Mouse (Mus musculus): ENCODE measurements around the gene Pbx1. TPM values are rescaled to one million over a fixed set of nuclear protein-coding genes. Genes with fewer than 3 reads are reported as not detected.

Pbx1 gene
- polyA plus RNA-seq, 1 experiment from 2014 or later = 114 TPM

DNA sequence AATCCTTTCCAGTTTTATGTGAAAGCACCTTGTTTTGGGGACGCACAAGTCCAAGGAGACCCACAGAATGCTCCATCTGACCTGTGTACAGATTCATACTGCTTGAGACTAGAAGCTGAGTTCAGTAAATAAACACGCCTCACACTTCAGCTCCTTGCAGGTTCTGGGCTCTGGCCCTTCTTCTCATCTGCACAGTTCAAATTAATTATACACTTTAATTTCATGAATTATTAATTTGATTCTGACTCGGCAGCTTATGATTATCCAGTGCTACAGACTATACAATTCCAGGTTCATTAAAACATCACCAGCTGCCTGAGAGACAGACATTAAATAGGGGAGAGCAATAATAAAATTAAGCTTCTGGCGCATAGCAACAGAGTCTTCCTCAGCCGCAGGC lies 156.4 kb downstream of the Pbx1 start:
- H3K9me3 ChIP-seq (ENCODE audit: control insufficient read depth, low read length) = no peaks in the 10 kb centered on the region
- no peaks in the 10 kb centered on the region for H3K27me3 ChIP-seq (ENCODE audit: control insufficient read depth, insufficient read depth, low read length)
- no peak overlapping the region for H3K4me2 ChIP-seq (ENCODE audit: low read length)
- no peak overlapping the region for H3K4me3 ChIP-seq (replicated peaks; ENCODE audit: low read depth, low read length)
- peak; percentile 83 for ATAC-seq (ENCODE audit: low FRiP score, low TSS enrichment)
- no peak overlapping the region for H3K9ac ChIP-seq (replicated peaks; ENCODE audit: low read length)
- peak; percentile 65 for DNase-seq
- WGBS = 28% methylated on average over 5 of the region's 5 CpGs
- H3K4me1 ChIP-seq (ENCODE audit: control insufficient read depth, insufficient read depth, low read length) = peaks cover 29% of the 10 kb centered on the region
- H3K36me3 ChIP-seq (ENCODE audit: control insufficient read depth, insufficient read depth, low read length) = no peaks in the 10 kb centered on the region
- peak overlapping the region; percentile 71 for H3K27ac ChIP-seq (replicated peaks; ENCODE audit: low read depth, low read length)

DNA sequence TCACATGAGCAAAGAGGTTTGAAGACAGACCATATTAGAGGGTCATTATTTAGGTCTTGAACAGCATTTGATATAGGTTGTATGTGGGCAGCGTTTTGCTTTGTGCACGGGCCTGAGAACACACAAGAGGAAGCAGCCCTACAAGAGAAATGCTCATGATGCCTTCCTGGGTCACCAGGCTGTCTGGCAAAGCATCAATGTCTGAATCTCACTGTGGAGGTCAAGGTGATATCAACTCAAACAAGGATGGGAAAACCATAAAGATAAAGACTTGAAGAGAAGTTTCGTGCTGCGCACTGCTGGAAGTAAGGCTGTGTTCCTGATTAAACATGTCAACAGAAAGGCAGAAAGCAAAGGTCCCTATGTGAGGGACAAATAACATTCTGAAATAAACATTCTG lies 157.8 kb downstream of the Pbx1 start:
- no peak for ATAC-seq (ENCODE audit: low FRiP score, low TSS enrichment)
- Histone ChIP-seq H3K4me1 (ENCODE audit: control insufficient read depth, insufficient read depth, low read length) (peaks cover 33% of the 10 kb centered on the region), H3K36me3 (ENCODE audit: control insufficient read depth, insufficient read depth, low read length) (no peaks in the 10 kb centered on the region), H3K4me2 (ENCODE audit: low read length) (no peak overlapping the region), H3K9ac (replicated peaks; ENCODE audit: low read length) (no peak overlapping the region), H3K4me3 (replicated peaks; ENCODE audit: low read depth, low read length) (no peak overlapping the region), H3K27ac (replicated peaks; ENCODE audit: low read depth, low read length) (peak overlapping the region; percentile 71; the same call in 1 of the 2 replicates), H3K27me3 (ENCODE audit: control insufficient read depth, insufficient read depth, low read length) (no peaks in the 10 kb centered on the region), H3K9me3 (ENCODE audit: control insufficient read depth, low read length) (no peaks in the 10 kb centered on the region)
- 97% methylated on average over 4 of the region's 4 CpGs for WGBS
- DNase-seq = no peak

GRCm38 (mm10) chr1:168272091-168272490 lies 160.0 kb downstream of the Pbx1 start:
- no peak overlapping the region for H3K4me3 ChIP-seq (replicated peaks; ENCODE audit: low read depth, low read length)
- H3K9me3 ChIP-seq (ENCODE audit: control insufficient read depth, low read length) = no peaks in the 10 kb centered on the region
- peaks cover 39% of the 10 kb centered on the region for H3K4me1 ChIP-seq (ENCODE audit: control insufficient read depth, insufficient read depth, low read length)
- WGBS = 80% methylated on average over 2 of the region's 2 CpGs
- H3K27me3 ChIP-seq (ENCODE audit: control insufficient read depth, insufficient read depth, low read length) = no peaks in the 10 kb centered on the region
- ATAC-seq (ENCODE audit: low FRiP score, low TSS enrichment) (no peak), DNase-seq (no peak)
- H3K27ac ChIP-seq (replicated peaks; ENCODE audit: low read depth, low read length) = no peak overlapping the region
- no peak overlapping the region for H3K9ac ChIP-seq (replicated peaks; ENCODE audit: low read length)
- no peak overlapping the region for H3K4me2 ChIP-seq (ENCODE audit: low read length)
- no peaks in the 10 kb centered on the region for H3K36me3 ChIP-seq (ENCODE audit: control insufficient read depth, insufficient read depth, low read length)

GRCm38 (mm10) chr1:168271207-168271606 lies 160.9 kb downstream of the Pbx1 start:
- Histone ChIP-seq H3K9me3 (ENCODE audit: control insufficient read depth, low read length) (no peaks in the 10 kb centered on the region), H3K27ac (replicated peaks; ENCODE audit: low read depth, low read length) (no peak overlapping the region), H3K4me3 (replicated peaks; ENCODE audit: low read depth, low read length) (no peak overlapping the region), H3K4me2 (ENCODE audit: low read length) (no peak overlapping the region), H3K4me1 (ENCODE audit: control insufficient read depth, insufficient read depth, low read length) (peaks cover 32% of the 10 kb centered on the region), H3K27me3 (ENCODE audit: control insufficient read depth, insufficient read depth, low read length) (no peaks in the 10 kb centered on the region), H3K9ac (replicated peaks; ENCODE audit: low read length) (no peak overlapping the region), H3K36me3 (ENCODE audit: control insufficient read depth, insufficient read depth, low read length) (no peaks in the 10 kb centered on the region)
- DNase-seq = no peak
- WGBS = 85% methylated on average over 4 of the region's 4 CpGs
- ATAC-seq (ENCODE audit: low FRiP score, low TSS enrichment) = no peak

DNA sequence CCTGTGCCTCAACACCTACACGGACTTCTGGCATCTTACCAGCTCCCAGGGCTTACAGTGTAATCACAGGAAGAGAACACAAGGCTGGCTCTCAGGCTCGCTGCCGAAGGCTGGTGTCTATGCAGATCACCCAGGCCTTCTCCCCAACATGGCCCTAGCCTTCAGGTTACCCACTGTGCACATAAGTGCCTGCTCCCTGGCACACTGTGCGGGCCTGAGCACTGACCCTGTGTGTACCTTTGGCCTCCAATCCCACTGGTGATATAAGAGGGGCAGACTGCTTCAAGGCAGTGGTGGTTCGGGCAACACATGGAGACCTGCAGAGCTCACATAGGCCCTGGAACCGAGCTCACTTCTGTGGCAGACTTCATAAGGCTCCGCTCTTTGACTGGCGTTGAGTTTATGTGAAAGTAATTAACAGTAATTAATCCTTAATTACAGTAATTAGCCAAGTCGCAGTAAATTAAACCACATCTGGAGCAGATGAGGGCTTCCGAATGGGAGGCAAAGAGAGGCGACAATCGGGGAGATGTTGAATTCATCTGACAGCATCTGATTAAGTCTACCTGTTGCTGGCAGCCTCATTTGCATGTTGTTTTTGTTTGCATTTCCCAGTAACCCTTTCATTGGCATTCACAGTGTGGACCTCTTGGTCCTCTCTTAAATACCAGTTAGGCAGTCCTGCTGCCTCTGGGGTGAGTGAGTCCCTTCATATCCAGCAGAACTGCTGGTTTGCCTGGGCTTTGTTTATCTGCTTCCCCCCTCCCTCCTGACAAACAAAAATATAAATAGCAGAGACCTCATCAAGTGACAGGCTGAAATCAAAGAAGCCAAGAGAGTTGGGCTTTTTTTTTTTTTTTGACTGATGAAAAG lies 163.1 kb downstream of the Pbx1 start:
- WGBS = 63% methylated on average over 12 of the region's 12 CpGs
- no peak overlapping the region for H3K4me3 ChIP-seq (replicated peaks; ENCODE audit: low read depth, low read length)
- H3K9ac ChIP-seq (replicated peaks; ENCODE audit: low read length) = no peak overlapping the region
- H3K4me1 ChIP-seq (ENCODE audit: control insufficient read depth, insufficient read depth, low read length) = peaks cover 31% of the 10 kb centered on the region
- H3K4me2 ChIP-seq (ENCODE audit: low read length) = no peak overlapping the region
- no peaks in the 10 kb centered on the region for H3K36me3 ChIP-seq (ENCODE audit: control insufficient read depth, insufficient read depth, low read length)
- H3K9me3 ChIP-seq (ENCODE audit: control insufficient read depth, low read length) = no peaks in the 10 kb centered on the region
- H3K27me3 ChIP-seq (ENCODE audit: control insufficient read depth, insufficient read depth, low read length) = no peaks in the 10 kb centered on the region
- DNase-seq (no peak), ATAC-seq (ENCODE audit: low FRiP score, low TSS enrichment) (no peak)
- H3K27ac ChIP-seq (replicated peaks; ENCODE audit: low read depth, low read length) = 0 out of 2 replicates have a peak overlapping the region, but pooled peaks have one; percentile 32

GRCm38 (mm10) chr1:168268224-168268623 lies 163.8 kb downstream of the Pbx1 start:
- no peak overlapping the region for H3K9ac ChIP-seq (replicated peaks; ENCODE audit: low read length)
- H3K27me3 ChIP-seq (ENCODE audit: control insufficient read depth, insufficient read depth, low read length) = no peaks in the 10 kb centered on the region
- ATAC-seq (ENCODE audit: low FRiP score, low TSS enrichment) (no peak), DNase-seq (no peak)
- no peak overlapping the region for H3K27ac ChIP-seq (replicated peaks; ENCODE audit: low read depth, low read length)
- no peaks in the 10 kb centered on the region for H3K9me3 ChIP-seq (ENCODE audit: control insufficient read depth, low read length)
- H3K4me3 ChIP-seq (replicated peaks; ENCODE audit: low read depth, low read length) = no peak overlapping the region
- peaks cover 31% of the 10 kb centered on the region for H3K4me1 ChIP-seq (ENCODE audit: control insufficient read depth, insufficient read depth, low read length)
- H3K36me3 ChIP-seq (ENCODE audit: control insufficient read depth, insufficient read depth, low read length) = no peaks in the 10 kb centered on the region
- H3K4me2 ChIP-seq (ENCODE audit: low read length) = no peak overlapping the region
- 97% methylated on average over 4 of the region's 4 CpGs for WGBS

- Histone ChIP-seq H3K27me3 (ENCODE audit: control insufficient read depth, insufficient read depth, low read length) (no peaks in the 10 kb centered on the region), H3K36me3 (ENCODE audit: control insufficient read depth, insufficient read depth, low read length) (no peaks in the 10 kb centered on the region), H3K9ac (replicated peaks; ENCODE audit: low read length) (no peak overlapping the region), H3K27ac (replicated peaks; ENCODE audit: low read depth, low read length) (peak overlapping the region; percentile 32), H3K4me3 (replicated peaks; ENCODE audit: low read depth, low read length) (no peak overlapping the region), H3K9me3 (ENCODE audit: control insufficient read depth, low read length) (no peaks in the 10 kb centered on the region), H3K4me2 (ENCODE audit: low read length) (no peak overlapping the region), H3K4me1 (ENCODE audit: control insufficient read depth, insufficient read depth, low read length) (peaks cover 31% of the 10 kb centered on the region)
- DNase-seq (peak; percentile 44), ATAC-seq (ENCODE audit: low FRiP score, low TSS enrichment) (peak; percentile 46; the same call in 1 of the 2 replicates)
- WGBS = 65% methylated on average over 12 of the region's 12 CpGs
These were observed 166.3 kb downstream of the Pbx1 start for GRCm38 (mm10) chr1:168265594-168266390.

DNA sequence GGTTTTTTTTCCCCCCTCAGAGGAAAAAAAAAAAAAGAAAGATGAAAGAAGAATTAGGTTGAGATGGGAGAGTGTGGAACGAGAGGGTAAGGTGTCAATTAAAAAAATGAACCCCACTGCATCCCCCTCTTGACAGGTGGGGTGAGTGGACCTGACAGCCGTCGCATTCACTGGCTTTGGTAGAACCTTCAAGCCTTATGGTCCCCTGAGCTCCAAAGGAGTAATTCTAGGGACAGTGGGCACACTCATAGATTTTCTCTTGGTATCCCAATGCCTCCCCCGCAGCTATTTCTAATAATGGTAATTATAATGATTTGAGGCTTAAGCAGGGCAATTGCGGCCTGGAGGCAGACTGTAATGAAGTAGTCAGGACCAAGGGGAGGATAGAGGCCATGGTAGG lies 167.0 kb downstream of the Pbx1 start:
- peaks cover 31% of the 10 kb centered on the region for H3K4me1 ChIP-seq (ENCODE audit: control insufficient read depth, insufficient read depth, low read length)
- no peak for DNase-seq
- 49% methylated on average over 5 of the region's 5 CpGs for WGBS

More for the DNA sequence above, 167.0 kb downstream of the Pbx1 start:
- no peaks in the 10 kb centered on the region for H3K9me3 ChIP-seq (ENCODE audit: control insufficient read depth, low read length)
- peak overlapping the region; percentile 32 for H3K27ac ChIP-seq (replicated peaks; ENCODE audit: low read depth, low read length)
- no peak overlapping the region for H3K4me2 ChIP-seq (ENCODE audit: low read length)
- H3K27me3 ChIP-seq (ENCODE audit: control insufficient read depth, insufficient read depth, low read length) = no peaks in the 10 kb centered on the region
- H3K9ac ChIP-seq (replicated peaks; ENCODE audit: low read length) = no peak overlapping the region
- no peak for ATAC-seq (ENCODE audit: low FRiP score, low TSS enrichment)
- H3K36me3 ChIP-seq (ENCODE audit: control insufficient read depth, insufficient read depth, low read length) = no peaks in the 10 kb centered on the region
- no peak overlapping the region for H3K4me3 ChIP-seq (replicated peaks; ENCODE audit: low read depth, low read length)

Measured in midbrain, embryonic 14.5 days (tissue).